Mouse (Mus musculus): ENCODE results near the gene Klk1b1.

The Klk1b1 gene

DNA sequence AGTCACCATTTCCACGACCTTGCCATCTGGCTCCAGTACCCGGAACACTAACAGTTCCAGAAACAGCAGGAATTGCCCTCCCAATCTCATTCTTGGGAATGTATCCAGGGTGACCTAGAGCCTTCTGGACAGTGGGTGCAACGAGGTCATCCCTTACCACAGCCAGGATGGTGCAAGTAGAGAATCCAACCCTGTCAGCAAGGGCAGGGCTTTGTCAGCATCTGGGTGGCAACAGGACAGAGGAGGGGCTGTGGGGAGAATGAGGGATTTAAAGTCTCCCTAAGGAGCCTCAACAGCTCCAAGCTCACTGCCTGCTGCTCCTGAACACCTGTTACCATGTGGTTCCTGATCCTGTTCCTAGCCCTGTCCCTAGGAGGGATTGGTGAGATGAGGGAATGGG lies at the start of gene Klk1b1:
Gene Klk1b1, plus strand, starts transcription at position 301 of the 400 bp plus-strand sequence.
- TF ChIP-seq GATA4 (IDR thresholded peaks at IDR 0.05; ENCODE audit: insufficient replicate concordance, low read length), result no peak

DNA sequence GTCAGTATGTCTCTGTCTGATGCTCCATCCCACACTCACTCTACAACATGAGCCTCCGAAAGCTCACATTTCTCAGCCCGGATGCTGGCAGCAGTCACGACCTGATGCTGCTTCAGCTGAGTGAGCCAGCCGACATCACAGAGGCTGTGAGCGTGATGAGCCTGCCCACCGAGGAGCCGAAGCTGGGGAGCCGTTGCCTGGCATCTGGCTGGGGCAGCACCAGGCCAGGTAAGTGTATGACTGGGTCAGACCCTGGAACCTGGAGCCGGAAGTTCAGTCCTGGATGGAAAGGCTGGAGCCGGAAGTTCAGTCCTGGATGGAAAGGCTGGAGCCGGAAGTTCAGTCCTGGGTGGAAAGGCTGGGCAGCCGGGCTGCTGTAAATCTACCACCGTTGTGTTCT lies 48.1 kb upstream of the Klk1b1 start:
- no peak for TF ChIP-seq GATA4 (IDR thresholded peaks at IDR 0.05; ENCODE audit: insufficient replicate concordance, low read length)

DNA sequence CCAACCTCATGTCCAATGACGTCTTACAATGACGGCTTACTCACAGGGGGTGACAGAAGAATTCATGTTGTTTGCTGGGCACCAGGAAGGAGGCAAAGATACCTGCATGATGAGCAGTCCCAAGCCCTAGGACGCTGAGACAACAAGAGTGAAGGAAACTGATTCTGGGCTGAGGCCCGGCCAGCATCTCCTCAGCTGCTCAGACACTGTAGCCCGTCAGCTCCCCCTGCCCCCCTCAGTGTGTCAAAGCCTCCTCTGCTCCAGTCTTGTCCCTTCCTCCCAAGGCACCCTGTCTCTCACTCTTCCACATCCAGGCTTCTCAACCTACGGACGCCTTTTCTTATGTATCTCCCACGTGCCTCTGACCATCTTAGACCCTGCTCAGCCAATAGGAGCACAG lies 47.7 kb upstream of the Klk1b1 start:
- no peak for TF ChIP-seq GATA4 (IDR thresholded peaks at IDR 0.05; ENCODE audit: insufficient replicate concordance, low read length)

DNA sequence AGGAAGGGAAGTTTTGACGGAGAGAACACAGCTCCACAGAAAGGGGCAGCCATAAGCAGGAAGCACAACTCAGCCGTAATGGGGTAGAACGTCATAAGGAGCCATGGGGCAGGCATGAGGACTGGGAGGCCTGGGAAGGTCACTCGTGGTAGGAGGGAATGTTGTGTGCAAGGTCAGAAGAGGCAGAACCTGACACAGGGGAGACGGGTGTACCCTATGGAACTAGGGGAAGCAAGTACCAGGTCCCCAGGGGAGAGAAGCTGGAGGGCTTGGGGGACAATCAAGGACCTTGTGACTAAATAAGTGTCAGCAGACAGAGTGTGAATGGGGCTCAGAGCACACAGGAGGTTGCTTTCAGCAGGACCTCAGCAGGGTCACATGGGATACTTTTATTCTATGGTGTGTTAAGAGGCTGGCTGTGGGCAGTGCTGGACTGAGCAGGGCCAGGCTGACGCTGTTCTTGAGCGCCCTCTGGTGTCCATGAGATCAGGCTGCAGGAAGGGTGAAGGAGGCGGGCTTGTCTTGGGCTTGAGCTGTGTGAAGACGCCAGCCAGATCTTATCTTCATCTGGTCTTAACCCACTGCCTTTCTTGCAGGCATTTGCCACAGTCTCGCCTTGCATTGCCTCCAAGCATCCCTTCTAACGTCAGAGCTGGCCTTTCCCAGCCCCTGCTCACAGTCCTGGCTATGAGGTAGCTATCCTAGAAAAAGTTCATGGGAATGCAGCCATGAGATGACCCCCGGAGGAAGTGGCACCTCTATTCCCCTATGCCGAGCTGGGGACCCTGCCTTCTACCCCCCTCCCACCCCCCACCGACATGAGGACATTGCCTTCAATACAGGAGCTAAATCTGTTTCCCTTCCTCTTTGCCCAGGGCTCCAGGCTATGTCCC lies 46.7 kb upstream of the Klk1b1 start:
- no peak for TF ChIP-seq GATA4 (IDR thresholded peaks at IDR 0.05; ENCODE audit: insufficient replicate concordance, low read length)

DNA sequence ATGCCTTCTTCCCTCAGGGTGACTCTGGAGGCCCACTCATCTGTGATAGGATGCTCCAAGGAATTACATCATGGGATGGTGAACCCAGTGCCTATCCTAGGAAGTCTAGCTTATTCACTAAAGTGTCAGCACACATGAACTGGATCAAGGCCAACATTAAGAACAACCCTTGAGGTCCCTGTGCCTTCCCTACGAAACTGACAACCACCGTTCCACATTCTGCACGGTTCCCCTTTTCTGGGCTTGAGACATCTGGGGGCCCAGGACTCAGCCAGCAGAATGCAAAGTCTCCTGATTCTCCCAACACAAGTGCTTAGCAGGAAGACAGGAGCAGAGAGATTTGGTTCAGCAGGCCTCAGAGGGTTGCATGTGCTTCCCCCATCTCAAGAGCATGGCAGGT lies 46.0 kb upstream of the Klk1b1 start:
- no peak for TF ChIP-seq GATA4 (IDR thresholded peaks at IDR 0.05; ENCODE audit: insufficient replicate concordance, low read length)

DNA sequence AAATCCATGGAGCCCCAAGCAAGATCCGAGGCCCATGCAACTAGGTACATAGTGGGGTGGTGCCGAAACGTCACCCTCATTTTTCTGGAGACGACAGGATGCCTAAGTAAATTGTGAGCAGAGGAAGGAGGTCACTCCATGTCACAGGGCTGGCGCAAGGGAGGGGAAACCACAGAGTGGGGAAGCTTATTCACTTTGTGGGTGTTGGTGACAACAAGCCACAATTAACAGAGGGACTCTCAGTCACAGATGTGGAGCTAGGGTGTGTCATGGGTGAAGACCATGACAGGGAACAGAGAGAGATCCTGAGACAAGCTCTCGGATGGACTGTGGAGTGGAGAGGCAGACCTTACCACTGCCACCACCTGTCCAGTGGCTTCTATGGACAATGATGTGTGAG lies 45.5 kb upstream of the Klk1b1 start:
- TF ChIP-seq GATA4 (IDR thresholded peaks at IDR 0.05; ENCODE audit: insufficient replicate concordance, low read length), result no peak

DNA sequence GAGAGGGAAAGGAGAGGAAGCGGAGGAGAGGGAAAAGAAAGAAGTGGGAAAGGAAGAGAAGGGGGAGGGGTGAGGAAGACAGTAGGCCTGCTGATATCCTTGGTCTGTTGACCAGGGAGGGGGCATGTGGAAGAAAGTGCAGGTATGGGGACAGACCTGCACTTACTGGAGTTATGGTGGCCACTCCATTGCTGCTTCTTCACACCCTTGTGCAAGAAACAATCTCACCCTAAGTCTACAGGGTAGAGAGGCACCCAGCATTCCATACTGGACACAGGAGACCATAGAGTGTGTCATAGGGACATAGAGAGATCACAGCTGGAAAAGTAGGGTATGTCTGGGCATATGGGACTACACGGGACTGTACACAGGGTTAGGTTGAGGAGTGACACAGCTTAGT lies 44.6 kb upstream of the Klk1b1 start:
- no peak for TF ChIP-seq GATA4 (IDR thresholded peaks at IDR 0.05; ENCODE audit: insufficient replicate concordance, low read length)

DNA sequence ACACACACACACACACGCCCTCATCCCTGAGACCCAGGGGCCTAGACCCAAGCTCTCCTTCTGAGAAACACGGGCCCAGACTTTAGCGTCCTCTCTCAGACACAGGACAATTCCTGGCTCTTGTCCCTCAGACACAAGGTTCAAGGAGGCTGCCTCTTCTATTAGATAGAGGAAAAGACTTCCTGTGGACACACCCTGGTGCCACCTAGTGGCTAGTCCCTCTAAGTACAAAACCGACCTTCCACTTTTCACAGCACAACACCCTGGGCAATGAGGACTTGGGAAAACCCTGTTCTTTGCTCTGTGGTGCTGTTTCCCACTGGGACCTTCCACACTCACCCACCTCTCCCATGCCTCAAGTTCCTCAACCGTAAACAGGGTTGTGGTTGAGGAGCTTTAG lies 40.6 kb upstream of the Klk1b1 start:
- TF ChIP-seq GATA4 (IDR thresholded peaks at IDR 0.05; ENCODE audit: insufficient replicate concordance, low read length), result no peak

DNA sequence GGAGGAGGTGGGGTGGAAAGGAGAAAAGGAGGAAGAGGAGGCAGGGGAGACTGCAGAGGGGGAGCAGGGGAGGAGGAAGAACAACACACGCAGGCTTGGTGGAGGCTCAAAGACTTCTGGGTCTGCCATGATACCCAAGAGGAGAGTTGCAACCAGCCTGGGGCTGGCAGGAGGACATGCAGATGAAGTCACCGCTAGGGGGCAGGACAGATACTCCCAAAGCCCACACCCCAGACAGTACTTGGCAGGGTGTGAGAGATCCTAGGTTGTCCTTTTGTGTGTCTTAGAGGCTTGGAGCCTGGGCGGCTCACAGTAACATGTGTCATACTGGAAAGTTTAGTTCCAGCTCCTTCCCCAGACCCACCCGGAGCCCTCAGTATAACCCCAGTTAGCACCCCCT lies 38.0 kb upstream of the Klk1b1 start:
- no peak for TF ChIP-seq GATA4 (IDR thresholded peaks at IDR 0.05; ENCODE audit: insufficient replicate concordance, low read length)

DNA sequence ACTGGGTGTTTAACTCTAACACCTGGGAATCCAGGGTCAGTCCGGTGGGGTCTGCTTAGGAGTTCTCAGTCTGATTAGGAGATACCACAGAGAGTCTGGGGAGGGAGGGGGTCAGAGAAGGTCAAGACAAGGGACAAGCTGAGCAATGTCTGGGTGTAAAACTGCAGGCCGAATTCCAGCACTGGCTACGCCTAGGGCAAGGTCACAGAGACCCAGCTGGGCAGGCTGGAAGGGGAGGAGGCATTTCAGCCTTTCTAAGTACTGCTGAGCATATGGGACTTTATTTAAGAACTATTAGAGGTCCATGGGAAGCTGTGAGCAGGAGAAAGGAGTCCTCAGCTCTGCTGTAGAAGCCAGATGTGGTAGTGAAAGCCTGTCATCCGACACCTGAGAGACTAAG lies 34.2 kb upstream of the Klk1b1 start:
- TF ChIP-seq GATA4 (IDR thresholded peaks at IDR 0.05; ENCODE audit: insufficient replicate concordance, low read length), result no peak

DNA sequence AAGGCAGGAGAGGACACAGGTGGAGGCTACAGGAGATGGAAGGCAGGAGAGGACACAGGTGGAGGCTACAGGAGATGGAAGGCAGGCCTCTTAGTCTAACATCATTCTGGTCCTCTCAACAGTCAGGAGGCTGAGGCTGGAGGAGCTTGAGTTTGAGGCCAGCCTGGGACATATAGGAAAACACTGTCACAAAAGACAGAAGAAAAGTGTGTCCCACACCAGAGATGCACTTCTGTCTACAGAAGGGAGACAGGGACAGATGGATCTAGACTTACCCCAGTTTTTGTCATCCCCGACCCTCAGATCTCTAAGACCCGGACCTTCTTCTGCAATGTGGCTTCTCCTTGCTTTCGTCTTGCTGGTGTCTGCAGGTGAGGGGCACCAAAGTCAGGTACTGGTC lies 33.1 kb upstream of the Klk1b1 start, which contains the start of gene Klk15:
Gene Klk15, plus strand, starts transcription at position 301 of the 400 bp plus-strand sequence.
- TF ChIP-seq GATA4 (IDR thresholded peaks at IDR 0.05; ENCODE audit: insufficient replicate concordance, low read length), result no peak

DNA sequence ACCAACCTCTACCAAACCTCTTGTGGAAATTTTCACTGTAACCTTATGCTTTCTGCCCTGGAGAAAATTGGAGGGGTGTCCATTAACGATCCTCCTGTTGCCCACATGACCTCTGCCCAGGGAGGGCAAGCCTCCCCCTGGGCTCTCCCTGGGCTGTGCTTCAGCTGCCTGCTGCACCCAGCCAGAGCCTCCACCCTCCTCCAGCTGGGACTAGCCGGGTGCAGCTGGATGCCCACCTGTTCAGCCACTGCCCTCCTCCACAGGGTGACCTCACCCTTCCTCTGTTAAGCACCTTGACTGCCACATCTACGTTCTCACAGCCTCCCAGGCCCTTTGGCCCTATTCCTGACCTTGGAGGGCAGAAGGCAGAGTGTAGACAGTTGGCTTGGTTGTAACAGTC lies 31.8 kb upstream of the Klk1b1 start:
- TF ChIP-seq GATA4 (IDR thresholded peaks at IDR 0.05; ENCODE audit: insufficient replicate concordance, low read length), result no peak

DNA sequence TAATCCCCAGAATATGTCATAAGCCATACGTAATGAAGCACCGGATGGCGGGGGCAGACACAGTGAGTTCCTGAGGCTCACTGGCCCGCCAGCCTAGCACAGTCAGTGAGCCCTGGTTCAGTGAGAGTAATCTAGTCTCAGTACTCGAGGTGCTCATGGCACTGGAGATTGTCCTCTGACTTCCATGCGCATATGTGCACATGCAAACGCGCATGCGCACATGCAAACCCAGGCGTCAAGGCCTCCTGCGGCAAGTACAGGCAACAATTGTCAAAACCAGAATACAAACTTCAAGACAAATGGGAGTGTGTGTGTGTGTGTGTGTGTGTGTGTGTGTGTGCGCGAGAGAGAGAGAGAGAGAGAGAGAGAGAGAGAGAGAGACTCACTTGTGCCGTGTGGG lies 30.0 kb upstream of the Klk1b1 start:
- no peak for TF ChIP-seq GATA4 (IDR thresholded peaks at IDR 0.05; ENCODE audit: insufficient replicate concordance, low read length)

DNA sequence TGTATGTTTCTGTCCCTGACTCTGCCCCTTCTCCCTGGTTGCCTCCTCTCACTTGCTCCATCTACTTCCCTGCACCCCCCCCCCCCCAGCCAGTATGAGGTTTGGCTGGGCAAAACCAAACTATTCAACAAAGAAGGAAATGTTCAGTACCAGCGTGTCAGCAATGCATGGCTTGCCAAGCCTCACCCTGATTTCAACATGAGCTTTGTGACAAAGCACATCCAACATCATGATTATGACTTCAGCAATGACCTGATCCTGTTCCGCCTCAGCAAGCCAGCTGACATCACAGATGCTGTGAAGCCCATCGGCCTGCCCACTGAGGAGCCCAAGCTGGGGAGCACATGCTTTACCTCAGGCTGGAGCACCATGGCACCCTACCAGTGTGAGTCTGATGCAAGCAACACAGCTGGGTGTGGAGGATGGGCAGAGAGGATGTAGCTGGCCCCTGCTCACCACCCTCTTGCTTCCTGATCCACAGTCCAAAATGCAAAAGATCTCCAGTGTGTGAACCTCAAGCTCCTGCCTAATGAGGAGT lies 21.8 kb upstream of the Klk1b1 start:
- TF ChIP-seq GATA4 (IDR thresholded peaks at IDR 0.05; ENCODE audit: insufficient replicate concordance, low read length), result no peak

DNA sequence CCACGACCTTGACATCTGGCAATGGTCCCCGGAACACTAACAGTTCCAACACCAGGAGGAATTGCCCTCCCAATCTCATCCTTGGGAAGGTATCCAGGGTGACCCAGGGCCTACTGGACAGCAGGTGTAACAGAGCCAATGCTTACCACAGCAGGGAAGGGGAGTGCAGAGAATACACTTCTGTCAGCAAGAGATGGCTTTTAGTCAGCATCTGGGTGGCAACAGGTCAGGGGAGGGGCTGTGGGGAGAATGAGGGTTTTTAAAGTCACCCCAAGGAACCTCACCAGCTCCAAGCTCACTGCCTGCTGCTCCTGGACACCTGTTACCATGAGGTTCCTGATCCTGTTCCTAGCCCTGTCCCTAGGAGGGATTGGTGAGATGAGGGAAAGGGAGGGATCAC lies 16.2 kb upstream of the Klk1b1 start, which contains the start of gene Klk1b8:
Gene Klk1b8, plus strand, starts transcription at position 301 of the 400 bp plus-strand sequence.
- no peak for TF ChIP-seq GATA4 (IDR thresholded peaks at IDR 0.05; ENCODE audit: insufficient replicate concordance, low read length)

DNA sequence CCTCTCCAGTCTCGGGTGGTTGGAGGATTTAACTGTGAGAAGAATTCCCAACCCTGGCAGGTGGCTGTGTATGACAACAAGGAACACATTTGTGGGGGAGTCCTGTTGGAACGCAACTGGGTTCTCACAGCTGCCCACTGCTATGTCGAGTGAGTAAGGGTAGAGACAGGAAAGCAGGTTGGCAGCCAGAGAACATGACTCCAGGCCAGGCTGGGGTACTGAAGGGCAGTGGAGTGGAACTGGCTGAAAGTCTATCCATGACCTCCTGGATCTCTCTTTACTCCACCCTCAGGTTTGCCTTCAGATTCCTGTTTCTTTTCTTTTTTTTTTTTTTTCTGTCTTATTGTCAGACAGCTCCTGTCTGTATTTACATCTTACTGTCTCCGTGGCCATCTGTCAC lies 13.8 kb upstream of the Klk1b1 start:
- no peak for TF ChIP-seq GATA4 (IDR thresholded peaks at IDR 0.05; ENCODE audit: insufficient replicate concordance, low read length)

Data from liver, adult (tissue).